Mouse (Mus musculus): ENCODE measurements around the gene Zfp385b. TPM values are rescaled to one million over a fixed set of nuclear protein-coding genes. Genes with fewer than 3 reads are reported as not detected.

The Zfp385b gene
- total RNA-seq, 2 experiments from 2014 or later: 58.2 to 58.3 TPM

DNA sequence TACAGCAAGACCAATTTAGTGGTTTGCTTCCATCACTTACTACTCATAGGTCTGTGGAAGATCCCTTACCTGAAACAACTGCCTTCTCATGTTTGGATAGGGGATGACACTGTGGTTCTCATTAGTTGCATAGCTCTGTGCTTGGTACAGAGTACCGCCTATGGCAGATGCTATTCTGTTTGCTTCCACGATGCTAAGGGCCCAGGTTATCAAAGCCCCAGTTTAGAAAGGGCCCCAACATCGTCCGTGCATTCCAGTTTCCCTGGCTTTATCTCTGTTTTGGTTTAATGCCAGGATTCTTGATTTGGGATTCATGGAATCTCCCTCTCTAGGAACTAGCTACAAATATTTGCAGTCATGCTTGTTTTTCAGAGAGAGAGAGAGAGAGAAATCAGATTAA lies 292.6 kb downstream of the Zfp385b start:
- no peak for DNase-seq (ENCODE audit: low spot score in 2 of 2)

DNA sequence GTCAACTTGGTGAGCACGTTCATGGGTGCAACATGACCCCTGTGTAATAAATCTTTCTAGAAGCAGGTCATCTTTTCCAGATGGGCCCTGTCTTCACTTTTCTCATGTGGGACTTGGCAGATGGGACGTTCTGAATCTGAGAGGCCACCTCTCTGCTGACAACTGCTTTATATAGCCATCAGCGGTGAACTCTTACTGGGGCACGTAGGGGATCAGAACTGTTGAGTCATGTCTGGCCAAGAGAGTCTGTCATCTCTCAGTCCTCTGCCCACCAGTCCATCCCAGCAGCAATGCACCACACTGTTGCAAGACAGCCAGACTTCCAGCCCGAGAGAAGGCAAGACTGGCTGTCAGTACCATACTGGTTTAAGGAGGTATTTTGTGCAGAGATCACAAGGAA lies 293.1 kb downstream of the Zfp385b start:
- no peak for DNase-seq (ENCODE audit: low spot score in 2 of 2)

DNA sequence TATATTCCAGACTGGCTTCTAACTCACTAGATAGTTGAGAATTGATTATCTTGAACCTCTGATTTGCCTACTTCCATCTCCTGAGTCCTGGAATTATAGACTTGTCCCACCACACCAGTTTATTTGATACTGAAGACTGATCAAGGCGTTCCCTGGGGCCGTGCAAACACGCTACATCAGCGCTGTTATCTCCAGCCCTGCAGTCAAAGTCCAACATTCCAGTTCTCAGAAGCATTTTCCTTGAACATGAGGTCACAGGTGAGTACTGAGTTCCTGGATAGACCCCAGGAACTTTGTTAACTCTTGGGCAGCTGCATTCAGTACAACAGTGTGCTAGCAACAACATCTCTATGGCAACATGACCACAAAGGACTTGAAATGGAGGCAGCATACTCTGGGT lies 297.2 kb downstream of the Zfp385b start:
- no peak for DNase-seq (ENCODE audit: low spot score in 2 of 2)

DNA sequence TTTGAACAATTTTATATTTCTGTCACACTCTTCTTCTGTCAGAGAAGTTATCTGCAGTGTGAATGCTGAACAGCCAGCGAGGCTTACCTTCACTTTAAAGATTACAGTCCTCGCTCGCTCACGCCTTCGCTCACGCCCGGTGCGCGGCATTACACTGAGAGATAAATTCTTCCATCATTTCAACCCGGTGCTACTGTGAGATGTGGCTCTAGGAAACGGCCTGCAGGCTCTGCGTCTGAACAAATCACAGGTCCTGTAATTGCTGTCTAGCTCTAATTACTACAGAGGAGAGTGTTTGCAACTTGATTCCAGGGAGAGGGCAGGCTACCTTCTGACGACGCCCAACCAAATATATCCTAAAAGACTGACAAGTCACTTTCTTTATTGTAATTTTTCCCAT lies 300.1 kb downstream of the Zfp385b start:
- DNase-seq (ENCODE audit: low spot score in 2 of 2): no peak

DNA sequence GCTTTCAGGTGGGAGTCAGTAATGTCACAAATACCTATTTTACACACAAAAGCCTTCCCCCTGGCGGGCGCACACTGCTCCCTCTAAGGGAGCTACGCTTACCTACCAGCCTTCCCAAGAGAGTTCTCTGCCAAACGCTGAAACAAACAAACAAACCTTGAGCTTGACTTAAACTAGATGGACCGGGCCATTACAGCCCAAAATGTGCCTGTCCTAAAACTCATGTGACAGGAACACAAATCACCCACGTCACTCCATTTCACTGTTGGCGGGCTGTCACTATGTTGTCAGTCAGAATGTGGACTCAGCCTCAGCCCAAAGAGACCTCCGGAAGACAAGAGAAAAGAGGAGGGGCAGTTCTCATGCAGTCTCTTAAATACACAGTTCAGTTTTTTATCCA lies 300.7 kb downstream of the Zfp385b start:
- no peak for DNase-seq (ENCODE audit: low spot score in 2 of 2)

DNA sequence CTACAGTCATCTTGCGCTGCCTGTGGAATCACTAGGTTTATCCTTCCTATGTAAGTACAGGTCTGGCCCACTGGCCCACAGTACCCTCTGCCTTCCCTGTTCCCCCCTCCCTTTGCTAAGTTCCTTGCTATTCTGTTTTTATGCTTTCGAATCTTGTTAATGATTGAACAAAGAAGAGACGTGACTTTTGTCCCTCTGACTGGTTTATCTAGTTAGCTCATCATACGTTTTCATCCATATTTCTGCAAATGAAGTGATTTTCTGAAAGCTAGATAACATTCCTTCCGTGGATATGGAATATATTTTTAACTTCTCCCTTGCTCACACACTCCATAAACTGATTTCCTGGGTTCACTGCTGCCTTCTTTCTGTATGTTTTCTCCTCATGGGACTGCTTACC lies 302.8 kb downstream of the Zfp385b start:
- DNase-seq (ENCODE audit: low spot score in 2 of 2): no peak

DNA sequence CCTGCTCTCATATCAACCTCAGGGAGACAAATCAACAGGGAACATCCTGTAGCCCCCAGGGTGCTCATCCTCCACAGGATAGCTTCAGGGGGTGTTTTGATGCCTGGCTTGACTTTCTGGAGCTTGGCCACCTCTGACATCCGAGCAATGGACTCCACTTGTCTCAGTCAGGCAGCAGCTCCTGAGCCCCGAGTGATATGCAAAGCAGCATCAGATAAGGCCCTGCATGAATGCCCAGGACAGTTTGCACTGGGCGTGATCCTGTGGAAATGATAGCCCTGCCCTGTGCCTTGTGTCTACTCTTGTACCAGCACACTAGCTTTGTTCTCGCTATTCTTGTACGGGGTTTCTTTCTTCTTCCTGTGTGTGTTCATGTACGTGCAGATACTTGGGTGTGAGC lies 303.8 kb downstream of the Zfp385b start:
- DNase-seq (ENCODE audit: low spot score in 2 of 2): no peak

DNA sequence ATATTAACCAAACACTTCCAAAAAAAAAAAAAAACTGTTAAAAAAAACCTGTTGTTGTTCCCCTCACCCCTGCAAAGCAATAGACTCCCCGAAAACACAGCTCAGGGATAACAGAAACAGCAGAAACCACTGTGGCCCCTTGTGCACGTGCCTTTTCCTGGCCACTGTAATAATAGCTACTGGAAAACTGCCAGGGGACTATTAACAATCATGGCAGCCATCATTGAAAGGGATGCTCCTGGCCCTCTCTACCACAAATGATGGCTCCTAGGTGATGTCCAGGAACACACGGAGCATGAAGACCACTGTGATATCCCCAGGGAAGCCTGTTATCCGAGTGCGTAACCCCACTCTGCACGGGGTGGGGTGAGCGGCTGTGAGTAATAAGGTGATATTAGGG lies 304.4 kb downstream of the Zfp385b start:
- no peak for DNase-seq (ENCODE audit: low spot score in 2 of 2)

DNA sequence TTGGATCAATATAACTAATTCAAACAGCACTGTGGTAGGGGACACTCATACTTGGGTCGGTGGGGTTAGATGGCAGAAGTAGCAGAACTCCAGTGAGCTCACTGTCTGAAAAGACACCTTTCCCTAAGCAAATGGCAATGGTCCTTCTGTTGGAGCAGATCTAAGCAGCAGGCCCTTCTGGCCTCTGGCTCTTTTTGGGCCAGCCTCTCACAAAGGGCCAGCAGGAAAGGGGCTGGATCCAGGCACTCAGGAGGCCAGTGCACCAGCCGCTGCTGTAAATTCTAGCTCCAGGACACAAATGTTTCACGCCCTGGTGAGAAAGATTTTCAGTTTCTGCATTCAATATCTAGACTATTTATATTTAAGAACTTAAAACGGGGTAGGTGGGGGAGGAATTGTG lies 305.0 kb downstream of the Zfp385b start:
- no peak for DNase-seq (ENCODE audit: low spot score in 2 of 2)

DNA sequence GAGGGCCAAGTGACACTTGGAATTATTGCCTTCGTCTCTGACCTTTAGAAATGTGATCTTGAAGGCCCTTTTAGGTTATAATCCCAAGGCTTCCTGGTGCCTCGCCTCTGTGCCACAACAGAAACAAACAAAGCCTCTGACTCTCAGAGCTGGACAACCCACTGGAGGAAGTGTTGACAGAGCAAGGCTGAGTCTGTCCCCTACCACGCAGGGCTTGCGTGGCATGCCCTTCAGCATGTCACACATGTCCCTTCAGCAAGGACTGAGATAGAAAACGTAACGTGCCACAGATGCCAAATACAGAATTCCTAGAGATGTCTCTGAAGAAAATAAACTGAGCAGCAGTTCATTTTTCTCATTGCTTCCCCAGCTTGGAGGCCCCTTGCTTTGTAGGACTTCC lies 310.7 kb downstream of the Zfp385b start:
- no peak for DNase-seq (ENCODE audit: low spot score in 2 of 2)

DNA sequence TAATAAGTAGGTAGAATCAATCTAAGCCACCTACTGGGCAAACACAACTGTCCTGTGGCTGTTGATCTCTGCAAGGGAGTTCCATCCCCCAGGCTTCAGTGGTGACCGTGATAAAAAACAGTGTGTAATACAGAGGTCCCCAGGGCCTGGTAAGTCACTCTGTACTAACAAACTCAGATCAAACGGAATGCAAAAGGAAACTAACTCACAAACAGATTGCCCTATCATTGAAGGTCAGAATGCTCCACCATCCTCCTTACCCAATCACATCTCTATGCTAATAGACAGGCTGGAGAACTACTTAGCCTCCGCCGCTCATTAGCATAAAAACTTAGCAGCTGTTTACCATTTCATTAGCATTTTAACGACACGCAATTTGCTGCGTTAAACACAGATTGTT lies 313.1 kb downstream of the Zfp385b start:
- no peak for DNase-seq (ENCODE audit: low spot score in 2 of 2)

DNA sequence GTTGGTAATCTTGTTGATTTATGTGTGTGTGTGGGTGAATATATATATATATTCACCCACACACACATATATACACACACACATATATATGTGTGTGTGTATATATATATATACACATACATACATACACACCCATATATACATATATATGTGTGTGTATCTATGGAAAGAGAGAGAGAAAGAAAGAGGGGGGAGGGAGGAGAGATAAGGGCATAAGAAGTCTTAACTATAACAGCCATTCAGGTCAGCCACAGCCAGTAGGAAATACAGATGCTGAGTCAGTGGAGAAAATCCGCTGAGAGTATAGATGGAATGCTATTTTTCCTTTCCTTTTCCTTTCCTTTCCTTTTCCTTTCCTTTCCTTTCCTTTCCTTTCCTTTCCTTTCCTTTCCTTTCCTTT lies 313.8 kb downstream of the Zfp385b start:
- no peak for DNase-seq (ENCODE audit: low spot score in 2 of 2)

DNA sequence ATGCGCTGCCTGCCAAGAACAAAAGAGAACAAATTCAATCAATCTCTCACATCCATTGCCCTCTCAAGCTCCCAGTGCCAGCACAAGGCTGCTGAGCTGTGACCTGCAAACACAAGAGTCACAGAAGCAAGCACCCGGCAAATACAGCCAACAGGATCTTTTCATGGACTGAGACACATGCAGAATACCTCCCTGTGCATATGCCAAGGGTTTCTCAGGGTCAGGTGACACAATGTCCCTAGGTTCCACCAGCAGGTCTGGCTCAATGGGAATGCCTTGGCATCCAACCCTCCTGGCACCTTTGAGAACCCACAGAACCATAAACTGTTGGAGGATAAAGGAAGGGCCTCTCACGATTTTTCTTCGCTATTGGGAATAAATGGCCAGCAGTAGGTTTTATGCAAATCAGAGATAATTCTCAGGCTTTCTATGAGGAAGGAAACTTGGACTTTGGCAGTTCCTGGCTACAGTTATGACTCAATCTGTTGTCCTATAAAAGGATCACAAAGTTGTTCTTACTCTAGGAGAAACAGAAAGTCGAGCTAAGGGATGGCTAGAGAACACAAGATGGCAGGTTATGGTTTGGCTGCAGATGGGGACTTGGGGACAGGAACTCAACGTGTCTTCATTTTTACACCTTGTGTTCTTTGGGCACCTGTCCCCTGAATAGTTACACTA lies 315.6 kb downstream of the Zfp385b start:
- DNase-seq (ENCODE audit: low spot score in 2 of 2): no peak

DNA sequence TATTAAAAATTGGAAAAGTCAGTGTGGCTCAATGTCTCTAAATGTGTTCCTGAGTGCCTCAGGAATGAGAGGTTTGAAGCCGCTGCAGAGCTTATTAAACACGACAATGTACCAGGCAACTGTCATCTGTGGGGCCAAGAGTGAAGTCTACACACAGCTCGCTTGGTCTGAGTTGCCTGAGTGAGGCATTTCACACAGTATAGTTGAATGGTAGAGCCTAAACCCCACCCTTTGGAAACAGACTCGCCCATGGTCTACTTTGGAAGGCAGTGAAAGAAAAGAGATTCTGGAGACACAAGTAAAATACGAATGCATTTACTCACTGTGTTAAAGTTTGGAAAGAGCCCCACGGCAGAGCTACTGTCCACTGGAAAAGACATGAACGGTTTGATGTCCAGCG lies 316.2 kb downstream of the Zfp385b start:
- DNase-seq (ENCODE audit: low spot score in 2 of 2): no peak

DNA sequence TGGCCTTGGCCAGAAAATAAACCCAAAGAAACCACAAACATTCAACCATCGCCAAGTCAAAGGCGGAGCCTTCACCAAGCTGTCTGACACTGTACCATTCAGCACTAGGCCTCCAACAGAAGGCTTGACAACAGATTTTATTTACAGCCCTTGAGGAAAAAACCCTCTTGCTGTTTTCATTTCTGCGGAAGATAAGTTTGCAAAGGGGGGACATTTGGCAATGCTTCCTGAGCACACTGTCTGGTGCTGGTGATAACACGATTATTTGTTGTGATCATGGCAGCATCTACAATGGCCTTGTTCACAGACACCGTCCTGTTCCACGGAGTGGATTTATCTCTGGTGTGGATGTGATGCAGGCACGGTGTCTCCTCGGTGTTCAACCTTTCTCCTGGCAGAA lies 317.0 kb downstream of the Zfp385b start:
- no peak for DNase-seq (ENCODE audit: low spot score in 2 of 2)

DNA sequence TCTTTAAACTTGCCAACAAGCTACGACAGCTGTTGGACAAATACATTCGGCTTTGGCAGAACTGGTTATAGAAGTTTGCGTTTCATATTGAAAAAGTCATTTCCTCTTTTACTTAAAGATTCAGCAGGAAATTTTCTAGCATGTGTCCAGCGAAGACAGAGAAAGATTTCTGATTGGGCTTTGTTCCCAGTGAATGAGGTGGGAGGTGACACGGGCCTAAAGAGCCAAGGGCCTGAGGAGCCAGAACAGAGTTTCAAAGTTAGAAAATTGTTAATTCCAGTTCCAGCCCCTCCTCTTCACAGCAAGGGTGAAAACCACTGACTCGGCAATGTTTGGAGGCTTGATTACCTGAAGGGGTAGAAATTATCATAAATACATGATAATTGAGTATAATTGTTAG lies 319.0 kb downstream of the Zfp385b start:
- DNase-seq (ENCODE audit: low spot score in 2 of 2): no peak

DNA sequence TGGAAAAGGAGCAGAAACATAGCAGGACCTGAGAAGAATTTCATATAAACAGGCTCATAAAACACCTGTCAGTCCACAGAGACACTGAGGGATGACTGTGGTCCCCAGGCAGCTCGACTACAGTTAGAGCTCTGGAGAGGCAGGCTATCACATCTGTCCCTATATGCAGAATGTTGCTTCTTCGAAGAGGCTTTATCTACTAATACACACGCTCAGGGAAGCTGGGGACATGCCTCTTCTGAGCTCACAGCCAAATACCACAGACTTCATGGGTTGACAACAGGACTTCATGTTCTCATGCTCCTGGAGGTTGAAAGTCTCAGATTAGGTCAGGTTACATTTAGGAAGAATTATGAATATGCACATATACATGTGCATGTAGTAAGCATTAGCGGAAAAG lies 321.1 kb downstream of the Zfp385b start:
- no peak for DNase-seq (ENCODE audit: low spot score in 2 of 2)

DNA sequence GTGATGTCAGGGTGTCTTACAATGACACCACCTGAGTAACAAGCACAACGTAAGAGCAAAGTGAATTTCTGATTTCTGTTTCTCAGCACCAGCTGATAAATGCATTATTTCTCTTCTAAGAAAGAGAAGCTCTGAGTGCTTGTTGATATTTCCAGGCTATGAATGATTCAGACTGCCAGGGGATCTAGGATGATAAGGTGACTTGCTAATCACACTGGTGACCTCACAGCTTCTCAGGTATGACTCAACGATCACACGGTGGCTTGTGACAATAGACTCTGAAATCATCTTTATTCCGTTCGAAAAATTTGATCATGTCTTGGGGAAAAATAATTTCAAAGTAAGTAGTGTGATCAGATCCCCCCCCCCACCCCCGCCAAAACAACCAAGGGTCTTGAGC lies 321.5 kb downstream of the Zfp385b start:
- no peak for DNase-seq (ENCODE audit: low spot score in 2 of 2)

DNA sequence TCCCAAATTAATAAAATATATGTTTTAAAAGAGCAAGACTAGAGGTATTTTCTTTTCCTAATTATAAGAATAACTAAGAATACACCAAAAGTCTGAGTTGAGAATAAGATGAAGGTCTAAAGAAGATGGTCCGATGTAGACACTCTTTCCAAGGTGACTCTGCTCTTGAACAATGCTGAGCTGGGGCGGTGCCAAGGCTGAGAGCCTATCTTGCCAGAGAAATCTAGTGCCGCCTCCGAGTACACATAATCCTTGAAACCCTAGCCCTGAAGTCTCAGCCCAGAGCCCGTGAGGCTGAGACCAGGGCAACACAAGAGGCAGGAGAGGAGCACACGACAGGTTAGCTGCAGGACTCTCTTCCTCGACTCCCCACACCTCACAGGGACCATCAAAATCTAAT lies 323.4 kb downstream of the Zfp385b start:
- DNase-seq (ENCODE audit: low spot score in 2 of 2): no peak

DNA sequence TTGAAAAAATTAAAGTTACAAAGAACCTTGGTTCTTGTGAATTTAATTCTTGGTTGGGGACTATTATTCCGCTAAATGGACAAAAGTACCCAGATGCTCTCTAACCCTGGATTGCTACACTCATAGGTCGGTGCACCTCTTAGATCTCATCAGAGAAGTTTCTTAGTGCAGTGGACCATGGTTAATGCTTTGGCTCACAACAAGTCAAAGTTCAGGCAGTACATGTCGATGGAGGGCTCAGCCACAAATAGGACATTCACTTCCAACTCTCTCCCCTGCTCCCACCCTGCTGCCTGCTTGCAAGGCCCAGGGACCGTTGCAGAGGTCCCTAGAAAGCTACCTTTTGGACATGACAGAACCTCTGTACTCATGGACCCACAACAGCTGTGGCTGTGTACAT lies 324.1 kb downstream of the Zfp385b start:
- DNase-seq (ENCODE audit: low spot score in 2 of 2): no peak

DNA sequence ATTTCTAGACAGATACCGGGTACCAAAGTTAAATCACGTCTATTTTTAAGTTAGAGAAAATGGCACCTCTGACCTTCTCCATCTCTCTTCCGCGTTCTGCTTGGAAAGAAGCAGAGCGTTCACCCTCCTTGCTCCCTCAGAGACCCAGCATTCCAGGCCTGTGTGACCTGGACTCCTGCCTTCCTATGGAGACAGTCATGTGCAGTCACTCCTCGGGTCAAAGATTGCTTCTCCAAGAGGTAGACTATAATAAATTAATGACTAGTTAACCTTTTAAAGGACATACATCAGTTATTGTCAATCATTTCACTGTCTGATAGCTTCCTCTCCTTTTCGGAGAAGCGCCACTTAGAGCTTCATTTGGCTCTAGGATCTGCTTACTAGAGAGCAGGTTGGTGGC lies 325.7 kb downstream of the Zfp385b start:
- no peak for DNase-seq (ENCODE audit: low spot score in 2 of 2)

DNA sequence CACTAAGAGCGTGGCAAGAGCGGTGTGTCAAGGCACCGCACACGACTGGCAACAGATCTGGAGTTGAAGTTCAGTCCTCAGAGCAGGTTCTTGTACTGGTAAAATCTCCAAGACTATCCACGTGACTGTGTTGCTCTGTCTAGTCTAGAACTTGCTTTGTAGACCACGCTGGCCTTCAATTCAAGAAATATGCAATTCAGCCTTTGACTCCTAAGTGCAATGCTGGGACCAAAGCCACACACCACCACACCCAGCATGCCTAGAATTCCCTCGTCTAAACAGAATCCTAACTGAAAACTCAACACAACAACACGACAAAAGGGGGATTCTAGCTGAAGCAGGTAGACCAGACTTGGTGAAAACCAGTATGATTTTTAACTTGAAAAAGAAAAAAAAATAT lies 332.3 kb downstream of the Zfp385b start:
- DNase-seq (ENCODE audit: low spot score in 2 of 2): no peak

DNA sequence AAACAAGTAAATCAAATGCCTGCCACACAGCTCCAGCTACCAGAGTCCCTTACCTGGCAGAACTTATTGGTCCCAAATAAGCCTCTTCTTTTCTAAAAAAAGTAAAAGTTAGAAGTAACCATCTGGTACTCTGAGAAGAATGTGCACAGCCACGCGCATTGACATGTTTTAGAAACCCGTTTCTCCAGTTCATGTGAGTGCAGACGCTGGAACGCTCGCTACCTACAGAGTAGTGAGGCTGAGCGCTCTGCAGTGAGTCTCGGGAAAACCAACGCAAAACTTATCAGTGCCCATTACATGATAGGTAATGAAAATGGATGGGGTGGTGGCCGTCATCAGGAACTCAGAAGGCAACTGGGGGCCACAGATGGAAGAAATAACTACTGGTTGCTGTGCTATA lies 338.2 kb downstream of the Zfp385b start:
- DNase-seq (ENCODE audit: low spot score in 2 of 2): no peak

DNA sequence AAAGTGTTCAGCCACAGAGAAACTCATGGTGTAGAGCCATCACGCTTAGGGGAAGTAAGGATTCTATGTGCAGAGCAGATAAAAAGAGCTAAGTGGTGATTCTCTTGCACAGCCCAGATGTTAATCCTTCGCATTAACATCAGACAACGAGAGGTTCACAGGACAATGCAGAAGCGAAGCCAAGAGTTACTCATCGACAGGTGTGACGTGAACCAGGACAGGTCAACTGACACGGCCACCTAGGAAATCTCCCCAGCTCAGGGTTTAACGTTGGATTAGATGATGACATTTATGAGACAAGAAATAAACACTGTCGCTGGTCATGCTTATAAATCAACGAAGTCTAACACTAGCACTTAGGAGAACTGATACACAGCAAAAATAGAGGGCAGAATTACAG lies 341.9 kb downstream of the Zfp385b start:
- no peak for DNase-seq (ENCODE audit: low spot score in 2 of 2)
